Mouse (Mus musculus) testis, adult 2 months (tissue): ENCODE data around the gene Susd2.

Experiments used
- CTCF ChIP-seq: fragments of 200-500 bp; IDR thresholded peaks from 2 replicates; pipeline ENCODE4 v1.5.1; 2012; ENCODE audit warnings: low read depth, mild to moderate bottlenecking, inconsistent platforms, low read length, moderate library complexity; ENCODE audit not compliant: control insufficient read depth, insufficient read depth, insufficient replicate concordance
- POLR2A ChIP-seq: fragments of 200-500 bp; IDR thresholded peaks from 2 replicates; pipeline ENCODE4 v1.6.1; 2012; ENCODE audit warnings: low read depth, mild to moderate bottlenecking, inconsistent platforms, low read length, moderate library complexity; ENCODE audit not compliant: control insufficient read depth

GRCm38 (mm10) chr10:75616044-75616443 is 27.8 kb downstream of the Susd2 start:
- TF ChIP-seq POLR2A (no peak), CTCF (no peak)
